ENCODE assay signal across 10 mouse cellular contexts in the genomic region with DNA sequence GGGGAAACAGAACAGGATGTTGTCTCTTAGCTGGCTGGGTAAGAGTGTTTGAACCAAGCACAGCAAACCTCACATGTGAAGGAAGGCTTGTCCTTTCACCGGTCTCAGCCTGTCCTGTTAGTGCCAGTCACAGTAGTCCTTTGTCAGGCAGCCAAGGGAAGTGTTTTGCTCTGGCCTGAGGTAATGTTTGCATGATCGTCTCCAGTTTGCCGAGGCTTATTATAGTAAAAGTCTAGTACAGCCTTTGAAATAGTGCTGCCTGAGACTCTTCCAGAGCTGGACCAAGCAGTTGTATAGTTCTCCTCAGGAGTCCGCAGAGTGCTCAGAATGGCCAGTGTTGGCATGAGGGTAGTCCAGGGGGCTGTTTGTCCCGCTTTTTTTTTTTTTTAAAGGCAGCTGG. TPM values are rescaled to one million over a fixed set of nuclear protein-coding genes. Genes with fewer than 3 reads are reported as not detected.
A peak's percentile ranks its signal among the peaks of the same experiment; 100 is the strongest.
DNase-seq lines count a peak whose midpoint lies in the region; ATAC-seq and TF ChIP-seq lines count a peak whose summit lies in the region.
"Had no signal": no experiment of that assay in that cellular context is flagged by ENCODE, and none has a peak within 500 bp of the region (broad histone marks: within the 10 kb centered on the region; RNA-seq: fewer than 3 reads in every experiment).

No protein-coding gene starts in this region.

- no peaks in the 10 kb centered on the region for H3K27me3 ChIP-seq in heart, postnatal 0 days (ENCODE audit: control insufficient read depth, insufficient read depth, low read length)
- H3K27me3 ChIP-seq in limb, embryonic 15.5 days: no peaks in the 10 kb centered on the region
- H3K27me3 ChIP-seq: CH12.LX; megakaryocyte, embryonic 14.5 days had no signal

- H3K36me3 ChIP-seq in heart, postnatal 0 days (replicated peaks; ENCODE audit: control insufficient read depth, insufficient read depth, low read length): peaks cover 5% of the 10 kb centered on the region; the same call in 1 of the 2 replicates
- peaks cover 5% of the 10 kb centered on the region for H3K36me3 ChIP-seq in limb, embryonic 15.5 days

- H3K9ac ChIP-seq in heart, postnatal 0 days (replicated peaks; ENCODE audit: low read depth, low read length): no peak overlapping the region; the same call in 1 of the 2 replicates
- no peak overlapping the region for H3K9ac ChIP-seq in limb, embryonic 15.5 days

- TF ChIP-seq CTCF in heart, postnatal 0 days (IDR thresholded peaks at IDR 0.05; ENCODE audit: low read depth): no peak

- peak overlapping the region; percentile 85 for H3K27ac ChIP-seq in heart, postnatal 0 days (ENCODE audit: low read depth)
- peak overlapping the region; percentile 78 for H3K27ac ChIP-seq in limb, embryonic 15.5 days

- WGBS in heart, postnatal 0 days: 30% methylated on average over 5 of the region's 5 CpGs
- whole genome bisulfite sequencing in limb, embryonic 15.5 days: 48% methylated on average over 5 of the region's 5 CpGs

- no peaks in the 10 kb centered on the region for H3K9me3 ChIP-seq in heart, postnatal 0 days (replicated peaks; ENCODE audit: control insufficient read depth, low read length)
- H3K9me3 ChIP-seq in limb, embryonic 15.5 days: no peaks in the 10 kb centered on the region
- H3K9me3 ChIP-seq: megakaryocyte, embryonic 14.5 days had no signal

- no peak for TF ChIP-seq EP300 in heart, postnatal 0 days (IDR thresholded peaks at IDR 0.05; ENCODE audit: low read depth)

- peak overlapping the region; percentile 51 for H3K4me2 ChIP-seq in heart, postnatal 0 days (ENCODE audit: low read depth, low read length)
- H3K4me2 ChIP-seq in limb, embryonic 15.5 days: no peak overlapping the region

- H3K4me3 ChIP-seq in heart, postnatal 0 days (ENCODE audit: low read depth, low read length): no peak overlapping the region
- no peak overlapping the region for H3K4me3 ChIP-seq in limb, embryonic 15.5 days
- H3K4me3 ChIP-seq: megakaryocyte, embryonic 14.5 days had no signal

- peaks cover 9% of the 10 kb centered on the region for H3K4me1 ChIP-seq in heart, postnatal 0 days (ENCODE audit: control insufficient read depth, insufficient read depth)
- 0 out of 2 replicates have a peak, but pooled peaks cover 5% of the 10 kb centered on the region for H3K4me1 ChIP-seq in limb, embryonic 15.5 days

- peak; percentile 87 for DNase-seq in gastrocnemius, adult 18-20 months (ENCODE audit: low spot score)
- no peak for DNase-seq in gastrocnemius, postnatal 4 days (ENCODE audit: low spot score in 2 of 2)
- DNase-seq in cerebellum, postnatal 36 days: peak; percentile 42 to 58
- peak; percentile 79 for DNase-seq in heart, postnatal 0 days (ENCODE audit: low spot score)
- no peak for DNase-seq in thymus, postnatal 0 days (ENCODE audit: low spot score)
- DNase-seq in spleen, adult 18-20 months: no peak

- ATAC-seq in CD4-positive, CD25-positive, alpha-beta regulatory T cell, adult 4 months: peak; percentile 44
- peak; percentile 92 for ATAC-seq in heart, postnatal 0 days (ENCODE audit: insufficient read depth, low read depth)
- 0 out of 2 replicates have a peak, but pooled peaks have one; percentile 67 for ATAC-seq in limb, embryonic 15.5 days (ENCODE audit: insufficient number of reproducible peaks, low FRiP score, low TSS enrichment, low read depth)

RNA-seq across cellular contexts. Expression of a gene that starts 13.9 kb away (rescaled TPM):
- 10 to 100 TPM; 20.0 to 24.5 TPM for total RNA-seq in gastrocnemius, adult 18-20 months (2021)
- total RNA-seq in gastrocnemius, postnatal 4 days (2021): 10 to 100 TPM; 16.2 to 18.4 TPM
- polyA plus RNA-seq in CD4-positive, CD25-positive, alpha-beta regulatory T cell, adult 4 months (2017; shearing (Covaris generic)): 10 to 100 TPM; 14.9 to 19.1 TPM
- 11.5 and 11.6 TPM in 2 replicates for total RNA-seq in heart, postnatal 0 days (2014; rRNA removed; ENCODE audit: low replicate concordance)
- 4.4 and 5.2 TPM in 2 replicates for polyA plus RNA-seq in heart, postnatal 0 days (2015; fragmentation: Nextera tagmentation; extraction: Ambion mirVana)
- polyA plus RNA-seq in limb, embryonic 15.5 days (2015; fragmentation: Nextera tagmentation; extraction: Ambion mirVana): 7.0 and 8.8 TPM in 2 replicates
- 15.8 and 16.7 TPM in 2 replicates for polyA plus RNA-seq in thymus, postnatal 0 days (2015; fragmentation: Nextera tagmentation; extraction: Ambion mirVana)

RNA-seq across cellular contexts. Expression of a gene that starts 59.6 kb away (rescaled TPM):
- not detected for total RNA-seq in gastrocnemius, adult 18-20 months (2021)
- under 1 TPM; 0.80 to 0.83 TPM for total RNA-seq in gastrocnemius, postnatal 4 days (2021)
- 10 to 100 TPM; 28.3 to 32.5 TPM for polyA plus RNA-seq in CD4-positive, CD25-positive, alpha-beta regulatory T cell, adult 4 months (2017; shearing (Covaris generic))
- total RNA-seq in heart, postnatal 0 days (2014; rRNA removed; ENCODE audit: low replicate concordance): 3.0 and 5.6 TPM in 2 replicates
- polyA plus RNA-seq in heart, postnatal 0 days (2015; fragmentation: Nextera tagmentation; extraction: Ambion mirVana): 3.0 and 3.3 TPM in 2 replicates
- polyA plus RNA-seq in limb, embryonic 15.5 days (2015; fragmentation: Nextera tagmentation; extraction: Ambion mirVana): 3.9 and 5.0 TPM in 2 replicates
- 13.5 and 15.1 TPM in 2 replicates for polyA plus RNA-seq in thymus, postnatal 0 days (2015; fragmentation: Nextera tagmentation; extraction: Ambion mirVana)

Comparison
In these comparisons a context has a peak if more than half of its experiments do, and no peak if none do; other contexts are left out.
1. DNase-seq: peak in gastrocnemius, adult 18-20 months (single experiment), cerebellum, postnatal 36 days (2 of 2) and heart, postnatal 0 days (single experiment); none in gastrocnemius, postnatal 4 days (0 of 2), thymus, postnatal 0 days (single experiment) and spleen, adult 18-20 months (0 of 2).
2. Peak in every context shown above with its lines, with median percentiles within 50 percentile points of each other: ATAC-seq.